Mouse (Mus musculus) bone marrow macrophage, adult 2 months (primary cell): ENCODE results near the gene Il2rb.

Source experiments
- CTCF ChIP-seq: IDR thresholded peaks from 2 replicates; pipeline ENCODE4 v1.5.1; 2012; ENCODE audit warnings: low read depth, mild to moderate bottlenecking, low read length, moderate library complexity
- POLR2A ChIP-seq: IDR thresholded peaks from 2 replicates; pipeline ENCODE4 v1.6.1; 2012; ENCODE audit warnings: mild to moderate bottlenecking, low read depth, low read length, borderline replicate concordance

DNA sequence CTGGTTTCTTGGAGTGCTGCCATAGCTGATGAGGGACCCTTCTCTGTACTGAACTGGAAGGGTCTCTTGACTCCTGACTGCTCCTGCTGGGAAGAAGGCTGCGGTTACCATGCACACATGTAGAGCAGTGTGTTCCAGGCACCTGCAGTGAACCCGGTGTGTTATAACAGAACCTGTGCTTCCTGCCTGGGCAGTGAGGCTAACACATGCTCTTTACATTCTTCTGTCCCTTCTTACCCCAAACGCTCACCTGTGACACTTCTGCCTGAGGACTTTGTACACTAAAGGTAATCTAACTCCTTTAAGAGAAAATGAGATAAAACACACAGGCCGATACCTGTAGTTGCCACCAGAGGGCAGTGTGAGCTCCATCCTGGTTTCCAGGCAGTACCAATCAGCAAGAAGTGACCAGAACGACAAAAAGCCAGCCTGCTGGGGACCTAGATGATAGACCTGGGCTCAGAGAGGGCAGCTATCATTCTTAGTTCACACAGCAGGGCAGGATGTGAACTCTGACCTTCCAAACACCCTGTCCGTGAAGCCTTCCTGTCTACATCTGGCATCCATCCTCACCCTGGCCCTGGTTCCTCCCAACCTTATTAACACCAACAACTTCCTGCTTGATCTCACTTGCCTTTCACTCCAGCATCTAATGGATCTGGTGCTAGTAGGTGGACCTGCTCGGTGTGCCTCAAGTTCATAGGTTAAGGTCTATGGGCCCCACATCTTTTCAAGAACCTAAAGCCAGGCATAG lies 19.5 kb upstream of the Il2rb start:
- TF ChIP-seq CTCF (peak; percentile 66), POLR2A (no peak)
